29 mouse cellular contexts compared by ENCODE assay signal in the genomic region with DNA sequence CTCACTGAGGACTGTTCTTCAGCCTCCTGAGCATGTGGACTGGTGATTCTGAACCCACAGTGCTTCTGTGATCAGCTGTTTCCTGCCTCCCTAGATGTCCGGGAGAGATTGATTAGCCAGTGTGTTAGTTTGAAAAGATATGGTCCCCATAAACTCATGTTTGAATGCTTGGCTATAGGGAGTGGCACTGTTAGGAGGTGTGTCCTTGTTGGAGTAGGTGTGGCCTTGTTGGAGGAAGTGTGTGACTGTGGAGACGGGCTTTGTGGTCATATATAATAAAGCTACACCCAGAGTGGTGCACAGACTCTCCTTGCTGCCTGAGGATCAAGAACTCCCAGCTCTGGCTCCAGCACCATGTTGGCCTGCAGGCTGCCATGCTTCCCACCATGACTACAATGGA.
DNase-seq lines count a peak whose midpoint lies in the region; ATAC-seq and TF ChIP-seq lines count a peak whose summit lies in the region.
"Had no signal": no experiment of that assay in that cellular context is flagged by ENCODE, and none has a peak within 500 bp of the region (broad histone marks: within the 10 kb centered on the region; RNA-seq: fewer than 3 reads in every experiment).

No protein-coding gene starts in this region.

- H3K27me3 ChIP-seq in heart, embryonic 12.5 days (replicated peaks): peaks cover 16% of the 10 kb centered on the region
- H3K27me3 ChIP-seq in heart, embryonic 10.5 days (ENCODE audit: insufficient read depth, poor library complexity, severe bottlenecking): peaks cover 25% of the 10 kb centered on the region; the same call in 1 of the 2 replicates
- no peaks in the 10 kb centered on the region for H3K27me3 ChIP-seq in liver, embryonic 14.5 days (ENCODE audit: control insufficient read depth, insufficient read depth, low read length)
- H3K27me3 ChIP-seq in liver, embryonic 11.5 days (replicated peaks; ENCODE audit: control insufficient read depth, insufficient read depth, low read length): no peaks in the 10 kb centered on the region
- no peaks in the 10 kb centered on the region for H3K27me3 ChIP-seq in intestine, embryonic 15.5 days (replicated peaks)
- H3K27me3 ChIP-seq in intestine, postnatal 0 days (replicated peaks; ENCODE audit: control insufficient read depth, insufficient read depth, low read length): no peaks in the 10 kb centered on the region
- H3K27me3 ChIP-seq: CH12.LX; embryonic facial prominence, embryonic 12.5 days; embryonic facial prominence, embryonic 15.5 days; heart, embryonic 15.5 days; Patski had no signal

- TF ChIP-seq EP300 in liver, embryonic 14.5 days (IDR thresholded peaks at IDR 0.05; ENCODE audit: low read depth): no peak

- TF ChIP-seq CTCF in liver, embryonic 14.5 days (IDR thresholded peaks at IDR 0.05; ENCODE audit: low read depth): no peak
- TF ChIP-seq CTCF in intestine, postnatal 0 days (IDR thresholded peaks at IDR 0.05; ENCODE audit: low read depth): no peak

- peaks cover 3% of the 10 kb centered on the region; the same call in 1 of the 2 replicates for H3K9me3 ChIP-seq in heart, embryonic 12.5 days (replicated peaks)
- H3K9me3 ChIP-seq in heart, embryonic 10.5 days: no peaks in the 10 kb centered on the region
- H3K9me3 ChIP-seq in liver, embryonic 14.5 days (ENCODE audit: control insufficient read depth, low read length): no peaks in the 10 kb centered on the region; the same call in 1 of the 2 replicates
- no peaks in the 10 kb centered on the region; the same call in 1 of the 2 replicates for H3K9me3 ChIP-seq in liver, embryonic 11.5 days (ENCODE audit: control insufficient read depth, low read length)
- no peaks in the 10 kb centered on the region for H3K9me3 ChIP-seq in intestine, embryonic 15.5 days
- H3K9me3 ChIP-seq in intestine, postnatal 0 days (ENCODE audit: control insufficient read depth): no peaks in the 10 kb centered on the region
- H3K9me3 ChIP-seq: embryonic facial prominence, embryonic 12.5 days; embryonic facial prominence, embryonic 15.5 days; heart, embryonic 15.5 days had no signal

- ATAC-seq in heart, embryonic 12.5 days (ENCODE audit: insufficient number of reproducible peaks, low FRiP score): peak; percentile 49; the same call in 1 of the 2 replicates
- peak; percentile 24; the same call in 1 of the 2 replicates for ATAC-seq in liver, embryonic 14.5 days (ENCODE audit: insufficient read depth)
- no peak for ATAC-seq in liver, embryonic 11.5 days (replicated peaks; ENCODE audit: low FRiP score)
- peak; percentile 71 for ATAC-seq in intestine, embryonic 15.5 days
- peak; percentile 66 for ATAC-seq in intestine, postnatal 0 days
- ATAC-seq: forebrain, embryonic 14.5 days; forebrain, postnatal 0 days; hindbrain, postnatal 0 days; Patski had no signal

- DNase-seq in heart, embryonic 10.5 days (ENCODE audit: low spot score): no peak
- peak in 1 of 3 experiments; percentile 33 for DNase-seq in liver, embryonic 14.5 days (ENCODE audit: low read depth in 3 of 3, low spot score in 3 of 3)
- no peak for DNase-seq in liver, embryonic 11.5 days (ENCODE audit: low spot score)
- DNase-seq in layer of hippocampus, adult 8-10 months (ENCODE audit: low spot score in 2 of 2): no peak
- no peak for DNase-seq in gastrocnemius, adult 8-10 months (ENCODE audit: low spot score in 2 of 2)
- DNase-seq: adrenal gland, postnatal 10 days; adrenal gland, postnatal 36 days; B cell, adult 2 months; cerebellum, adult 18-20 months; cerebellum, adult 9-10 months; cerebellum, postnatal 14 days; forebrain, postnatal 0 days; gastrocnemius, adult 2 months; gastrocnemius, postnatal 25 days; heart, adult 18-20 months; heart, postnatal 10 days; heart, postnatal 36 days had no signal

- no peaks in the 10 kb centered on the region for H3K4me1 ChIP-seq in heart, embryonic 12.5 days (replicated peaks)
- peaks cover 7% of the 10 kb centered on the region for H3K4me1 ChIP-seq in heart, embryonic 10.5 days
- no peaks in the 10 kb centered on the region for H3K4me1 ChIP-seq in liver, embryonic 14.5 days (replicated peaks; ENCODE audit: control insufficient read depth in 2 of 2, insufficient read depth in 2 of 2, low read length in 1 of 2)
- no peaks in the 10 kb centered on the region for H3K4me1 ChIP-seq in liver, embryonic 11.5 days (replicated peaks; ENCODE audit: control insufficient read depth, insufficient read depth, low read length)
- no peaks in the 10 kb centered on the region for H3K4me1 ChIP-seq in intestine, embryonic 15.5 days (replicated peaks)
- H3K4me1 ChIP-seq in intestine, postnatal 0 days (replicated peaks; ENCODE audit: control insufficient read depth, insufficient read depth, low read length): no peaks in the 10 kb centered on the region
- H3K4me1 ChIP-seq: embryonic facial prominence, embryonic 12.5 days; embryonic facial prominence, embryonic 15.5 days; heart, embryonic 15.5 days had no signal

- H3K9ac ChIP-seq in heart, embryonic 12.5 days: no peak overlapping the region
- H3K9ac ChIP-seq in liver, embryonic 14.5 days (replicated peaks): no peak overlapping the region
- H3K9ac ChIP-seq in liver, embryonic 11.5 days (ENCODE audit: low read depth, low read length): no peak overlapping the region
- no peak overlapping the region for H3K9ac ChIP-seq in intestine, embryonic 15.5 days
- no peak overlapping the region for H3K9ac ChIP-seq in intestine, postnatal 0 days (ENCODE audit: low read depth, low read length)
- H3K9ac ChIP-seq: embryonic facial prominence, embryonic 12.5 days; embryonic facial prominence, embryonic 15.5 days; forebrain, postnatal 0 days; heart, embryonic 15.5 days; hindbrain, embryonic 14.5 days had no signal

- H3K4me3 ChIP-seq in heart, embryonic 12.5 days: no peak overlapping the region
- no peak overlapping the region for H3K4me3 ChIP-seq in heart, embryonic 10.5 days
- H3K4me3 ChIP-seq in liver, embryonic 14.5 days (ENCODE audit: insufficient read depth in 1 of 2, low read depth in 2 of 2, low read length in 2 of 2): no peak overlapping the region
- H3K4me3 ChIP-seq in liver, embryonic 11.5 days (ENCODE audit: low read depth, low read length): no peak overlapping the region
- no peak overlapping the region for H3K4me3 ChIP-seq in intestine, embryonic 15.5 days (replicated peaks)
- no peak overlapping the region for H3K4me3 ChIP-seq in intestine, postnatal 0 days (ENCODE audit: low read depth, low read length)
- H3K4me3 ChIP-seq: embryonic facial prominence, embryonic 12.5 days; embryonic facial prominence, embryonic 15.5 days; gastrocnemius, adult 2 months; heart, embryonic 15.5 days had no signal

- no peak overlapping the region for H3K4me2 ChIP-seq in heart, embryonic 12.5 days
- H3K4me2 ChIP-seq in liver, embryonic 14.5 days (ENCODE audit: low read depth): no peak overlapping the region
- H3K4me2 ChIP-seq in liver, embryonic 11.5 days: no peak overlapping the region
- no peak overlapping the region for H3K4me2 ChIP-seq in intestine, embryonic 15.5 days (replicated peaks)
- no peak overlapping the region for H3K4me2 ChIP-seq in intestine, postnatal 0 days (replicated peaks; ENCODE audit: low read depth)
- H3K4me2 ChIP-seq: embryonic facial prominence, embryonic 12.5 days; embryonic facial prominence, embryonic 15.5 days; heart, embryonic 15.5 days; hindbrain, embryonic 14.5 days had no signal

- H3K36me3 ChIP-seq in heart, embryonic 12.5 days: no peaks in the 10 kb centered on the region
- no peaks in the 10 kb centered on the region for H3K36me3 ChIP-seq in heart, embryonic 10.5 days
- no peaks in the 10 kb centered on the region for H3K36me3 ChIP-seq in liver, embryonic 14.5 days (replicated peaks; ENCODE audit: control insufficient read depth, insufficient read depth, low read depth)
- H3K36me3 ChIP-seq in liver, embryonic 11.5 days (ENCODE audit: control insufficient read depth, insufficient read depth, low read length): no peaks in the 10 kb centered on the region
- no peaks in the 10 kb centered on the region for H3K36me3 ChIP-seq in intestine, embryonic 15.5 days
- no peaks in the 10 kb centered on the region for H3K36me3 ChIP-seq in intestine, postnatal 0 days (ENCODE audit: control insufficient read depth, insufficient read depth)
- H3K36me3 ChIP-seq: embryonic facial prominence, embryonic 12.5 days; embryonic facial prominence, embryonic 15.5 days; G1E; heart, embryonic 15.5 days had no signal

- 80% methylated on average over 2 of the region's 2 CpGs for WGBS in heart, embryonic 12.5 days
- WGBS in heart, embryonic 10.5 days: 78% methylated on average over 2 of the region's 2 CpGs
- 24% methylated on average over 2 of the region's 2 CpGs for WGBS in liver, embryonic 14.5 days (ENCODE audit: insufficient replicate concordance)
- WGBS in liver, embryonic 11.5 days: 47% methylated on average over 2 of the region's 2 CpGs
- 40% methylated on average over 2 of the region's 2 CpGs for WGBS in intestine, embryonic 15.5 days
- WGBS in intestine, postnatal 0 days: 28% methylated on average over 2 of the region's 2 CpGs

- no peak overlapping the region for H3K27ac ChIP-seq in heart, embryonic 12.5 days (ENCODE audit: poor library complexity, severe bottlenecking)
- H3K27ac ChIP-seq in heart, embryonic 10.5 days: no peak overlapping the region
- H3K27ac ChIP-seq in liver, embryonic 14.5 days: no peak overlapping the region
- H3K27ac ChIP-seq in liver, embryonic 11.5 days (ENCODE audit: low read depth, low read length): no peak overlapping the region
- H3K27ac ChIP-seq in intestine, embryonic 15.5 days: no peak overlapping the region
- H3K27ac ChIP-seq in intestine, postnatal 0 days (ENCODE audit: low read depth, low read length): no peak overlapping the region
- H3K27ac ChIP-seq: embryonic facial prominence, embryonic 12.5 days; embryonic facial prominence, embryonic 15.5 days; gastrocnemius, adult 2 months; heart, embryonic 15.5 days; hindbrain, embryonic 14.5 days; hindbrain, postnatal 0 days had no signal
